Mouse (Mus musculus) CH12F3 (cell line): Measurements from ENCODE around the gene Cntnap2.

Source experiments
- in situ Hi-C: fragments of 300-500 bp; cut with MboI; formaldehyde crosslinking; loops from 2 replicates; pipeline ENCODE4 v1.14.3; 2020; ENCODE audit warnings: low sequenced_read_pairs

Gene Cntnap2

GRCm38 (mm10) chr6:46924709-46925108, 1865.6 kb downstream of the Cntnap2 start:
- in situ Hi-C loops: no loop called here

DNA sequence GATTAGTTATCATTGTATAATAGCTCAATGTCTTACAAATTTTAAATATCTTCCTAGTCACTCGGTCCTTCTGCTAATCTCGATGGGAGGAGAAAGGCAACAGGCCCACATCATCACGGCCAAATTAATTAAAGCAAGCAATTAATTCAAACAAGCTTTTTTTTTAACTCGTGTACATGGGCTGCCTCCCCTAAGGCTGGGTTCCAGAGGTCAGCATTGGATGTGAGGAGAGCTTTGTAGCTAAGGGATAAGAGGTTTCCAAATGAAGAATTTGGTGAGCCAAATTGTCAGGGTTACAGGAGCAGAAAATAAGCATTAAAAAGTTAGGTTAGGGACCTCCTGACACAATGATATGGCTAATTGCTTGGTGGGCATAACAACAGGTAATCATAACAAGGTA, 1886.5 kb downstream of the Cntnap2 start:
- in situ Hi-C loops: no loop called here

DNA sequence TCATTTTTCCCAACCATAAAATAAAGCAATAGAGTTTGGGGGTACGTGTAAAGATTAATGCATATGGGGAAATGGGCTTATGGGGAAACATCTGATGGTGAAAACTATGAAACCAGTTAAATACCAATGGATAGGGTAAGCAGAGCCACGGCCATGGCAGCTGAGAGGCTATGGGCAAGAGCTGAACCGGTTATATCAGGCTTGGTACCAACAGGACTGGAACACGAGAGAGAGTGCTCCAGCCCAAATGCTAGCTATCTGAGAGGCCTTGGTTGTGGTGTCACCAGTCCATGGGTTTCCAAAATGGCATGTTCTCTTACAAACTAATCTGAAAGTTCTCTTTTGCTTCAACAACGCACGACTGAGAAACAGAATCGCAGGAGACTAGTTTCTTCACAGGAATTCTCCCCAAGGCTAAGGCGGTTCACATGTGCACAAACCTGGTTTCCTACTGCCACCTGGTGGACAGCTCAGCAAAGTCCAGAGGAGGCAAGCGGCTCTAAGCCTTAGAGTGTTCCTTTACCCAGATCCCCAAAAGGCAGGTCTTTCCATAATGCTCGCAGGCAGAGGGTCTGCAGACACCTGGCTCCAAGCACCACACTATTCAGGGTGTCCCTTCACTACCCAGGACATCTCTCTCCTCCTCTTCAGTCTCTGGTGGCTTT, 1902.0 kb downstream of the Cntnap2 start:
- in situ Hi-C loops: no loop called here

DNA sequence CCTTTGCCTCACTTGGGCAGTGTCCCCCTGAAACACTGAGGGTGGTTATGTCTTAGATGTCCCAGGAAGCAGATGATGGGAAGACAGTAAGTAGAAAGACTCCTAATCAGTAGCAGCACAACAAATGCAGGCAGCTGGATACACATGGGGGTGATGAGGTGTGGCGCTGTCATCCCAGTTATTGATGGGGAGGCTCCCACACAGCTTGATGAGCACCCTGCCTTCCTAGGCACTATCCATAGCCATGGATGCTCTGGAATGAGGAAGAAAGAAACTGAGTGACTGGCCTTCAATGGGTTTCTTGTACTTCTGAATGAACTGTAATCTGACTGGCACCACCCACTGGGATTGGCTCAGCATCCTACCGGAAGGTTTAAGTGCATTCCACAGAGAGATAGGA, 1904.1 kb downstream of the Cntnap2 start:
- in situ Hi-C loops: no loop called here

DNA sequence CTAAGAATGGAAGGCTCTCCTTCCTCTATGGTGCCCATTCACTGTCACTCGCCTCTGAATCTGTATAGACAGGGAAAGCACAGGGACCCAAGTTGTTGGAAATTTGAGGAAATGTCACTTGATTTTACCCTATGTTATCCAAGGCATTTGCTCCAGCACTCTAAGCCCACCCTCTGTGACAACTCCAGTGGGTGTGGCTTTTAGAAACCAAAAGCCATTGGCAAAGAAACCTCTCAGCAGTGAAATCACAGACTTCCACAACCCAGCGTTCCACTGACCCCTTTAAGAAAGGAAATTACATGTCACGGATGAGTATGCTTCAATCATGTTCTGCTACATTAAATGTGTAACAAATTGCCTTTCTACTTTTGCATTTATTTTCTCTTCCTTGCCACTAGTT, 1904.5 kb downstream of the Cntnap2 start:
- in situ Hi-C loops: no loop called here

- in situ Hi-C loops: no loop called here
These were observed 1913.5 kb downstream of the Cntnap2 start for GRCm38 (mm10) chr6:46972640-46973039.

- in situ Hi-C loops: no loop called here
These were observed 1936.9 kb downstream of the Cntnap2 start for GRCm38 (mm10) chr6:46996010-46996602.

DNA sequence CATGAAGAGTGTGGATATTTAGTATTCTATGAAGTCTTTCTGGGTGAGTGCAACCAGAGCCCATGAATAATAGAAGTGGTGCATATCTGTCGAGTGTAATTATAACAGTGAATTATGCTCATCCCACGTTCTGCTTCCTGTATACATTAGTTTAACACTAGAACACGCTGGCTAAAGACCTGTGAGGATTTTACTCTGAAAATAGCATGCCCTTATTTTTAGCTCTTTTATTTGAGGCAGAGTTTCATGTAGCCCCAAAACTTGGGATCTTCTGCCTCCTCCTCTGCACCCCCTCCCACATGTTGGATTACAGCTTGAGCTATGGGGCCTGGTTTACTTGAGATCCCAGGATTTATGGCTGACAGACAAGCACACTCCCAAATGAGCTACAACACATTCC, 1945.3 kb downstream of the Cntnap2 start:
- in situ Hi-C loops: no loop called here

DNA sequence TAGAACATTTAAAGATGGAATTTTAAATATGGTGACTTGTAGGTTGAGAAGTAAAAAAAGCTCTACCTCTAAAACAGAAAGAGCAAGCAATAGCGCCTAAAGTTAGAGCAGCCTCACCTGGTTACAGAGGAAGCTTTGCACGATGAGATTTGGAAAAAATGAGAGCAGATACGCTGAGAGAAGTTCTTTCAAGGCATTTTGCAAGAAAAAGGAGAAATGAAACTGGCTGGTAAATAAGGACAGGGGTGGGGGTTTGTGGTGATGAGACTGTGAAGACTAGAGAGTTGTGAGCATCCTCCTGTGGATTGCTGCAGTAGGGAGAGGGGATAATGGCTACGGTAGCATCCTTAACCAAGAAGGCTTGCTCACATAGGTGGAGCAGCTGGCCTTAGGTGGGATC, 1953.8 kb downstream of the Cntnap2 start:
- in situ Hi-C loops: no loop called here

- in situ Hi-C loops: no loop called here
These were observed 1954.4 kb downstream of the Cntnap2 start for GRCm38 (mm10) chr6:47013535-47013934.

GRCm38 (mm10) chr6:47014886-47015586, 1955.9 kb downstream of the Cntnap2 start:
- in situ Hi-C loops: no loop called here

- in situ Hi-C loops: no loop called here
These were observed 1967.0 kb downstream of the Cntnap2 start for GRCm38 (mm10) chr6:47026064-47026686.

GRCm38 (mm10) chr6:47031362-47031761, 1972.2 kb downstream of the Cntnap2 start:
- in situ Hi-C loops: no loop called here

DNA sequence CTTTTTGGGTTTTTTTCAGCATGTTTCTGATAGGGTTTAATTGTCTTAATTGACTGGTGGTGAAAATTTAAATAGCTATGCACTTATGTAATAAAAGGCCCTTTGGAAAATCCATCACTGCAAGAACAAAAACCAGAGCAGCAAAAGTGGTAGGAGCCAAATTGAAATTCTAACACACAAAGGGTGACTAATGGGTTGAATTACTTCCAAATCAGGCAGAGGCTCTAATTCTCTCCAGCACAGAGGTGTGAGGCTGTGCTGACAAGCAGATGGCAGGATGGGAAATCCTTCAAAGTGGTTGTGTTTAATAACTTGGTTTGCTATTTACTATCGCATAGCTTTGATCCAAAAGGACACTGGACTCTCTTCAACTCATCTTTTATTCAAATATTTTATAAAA, 1983.4 kb downstream of the Cntnap2 start:
- in situ Hi-C loops: no loop called here

DNA sequence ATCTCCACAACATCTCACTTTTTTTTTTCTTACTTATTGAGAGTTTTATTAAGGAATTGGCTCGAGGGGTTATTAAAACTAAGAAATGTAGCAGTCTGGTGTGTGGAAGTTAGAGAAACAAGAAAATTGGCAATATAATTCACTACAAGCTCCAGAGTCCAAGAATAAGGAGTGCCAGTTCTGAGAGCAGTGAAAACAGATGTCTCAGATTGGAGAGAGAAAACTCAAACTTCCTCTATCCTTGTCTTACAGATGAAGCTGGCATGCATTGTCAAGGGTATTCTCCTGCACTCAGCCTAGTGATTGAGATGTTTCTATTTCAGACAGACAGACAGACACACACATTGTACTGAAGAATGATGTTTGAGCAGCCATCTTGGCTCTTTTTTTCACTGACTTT, 1984.4 kb downstream of the Cntnap2 start:
- in situ Hi-C loops: no loop called here

DNA sequence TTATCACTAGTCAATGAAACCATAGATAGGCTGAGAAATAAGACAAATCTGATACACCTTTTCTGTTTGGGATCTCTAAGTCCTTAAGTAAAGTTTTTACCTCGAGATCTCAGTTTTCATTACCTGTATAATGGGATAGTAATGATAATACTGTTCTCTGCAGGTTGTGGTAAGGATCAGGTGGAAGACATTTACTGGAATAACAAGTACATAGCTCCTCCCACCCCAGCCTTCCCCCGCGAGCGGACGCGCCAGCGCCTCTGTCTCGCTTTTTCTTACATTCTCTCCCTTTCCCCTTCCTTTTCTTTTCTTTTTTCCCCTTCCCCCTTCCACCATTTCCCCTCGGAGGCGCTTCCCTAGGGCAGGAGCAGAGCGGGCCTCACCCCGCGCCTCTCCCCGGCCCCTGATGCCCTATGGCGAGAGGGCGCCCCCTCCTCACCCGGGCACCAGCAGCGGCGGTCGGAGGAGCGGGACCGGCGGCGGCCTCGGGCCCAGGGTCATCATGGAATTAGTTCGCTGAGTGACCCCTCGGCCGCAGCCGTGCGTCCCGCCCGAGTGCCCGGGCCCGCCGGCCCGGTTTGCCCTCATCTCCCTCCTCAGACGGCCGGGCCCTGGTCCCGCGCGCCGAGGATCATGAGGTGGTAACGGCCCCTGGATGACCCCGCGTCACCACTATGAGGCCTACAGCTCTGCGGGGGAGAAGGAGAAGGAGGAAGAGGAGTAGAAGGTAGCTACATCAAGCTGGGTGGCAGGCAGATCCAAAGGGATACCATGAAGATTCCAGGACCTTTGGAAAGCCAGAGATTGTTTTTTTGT, 1985.4 kb downstream of the Cntnap2 start:
- in situ Hi-C loops: no loop called here

DNA sequence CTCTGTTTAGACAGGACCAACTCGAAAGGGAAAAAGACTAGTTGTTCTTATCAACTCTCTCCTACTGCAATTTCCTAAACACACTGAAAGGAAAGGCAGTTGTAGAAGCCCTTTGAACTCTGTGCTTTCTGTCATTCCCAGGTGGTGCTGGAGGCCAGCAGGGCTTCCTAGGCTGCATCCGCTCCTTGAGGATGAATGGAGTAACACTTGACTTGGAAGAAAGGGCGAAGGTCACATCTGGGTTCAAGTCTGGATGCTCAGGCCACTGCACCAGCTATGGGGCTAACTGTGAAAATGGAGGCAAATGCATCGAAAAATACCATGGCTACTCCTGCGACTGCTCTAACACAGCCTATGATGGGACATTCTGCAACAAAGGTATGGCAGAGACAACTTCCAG, 1989.9 kb downstream of the Cntnap2 start:
- in situ Hi-C loops: no loop called here

- in situ Hi-C loops: no loop called here
These were observed 1991.4 kb downstream of the Cntnap2 start for GRCm38 (mm10) chr6:47050319-47051222.

- in situ Hi-C loops: no loop called here
These were observed 2002.2 kb downstream of the Cntnap2 start for GRCm38 (mm10) chr6:47061341-47061740.

DNA sequence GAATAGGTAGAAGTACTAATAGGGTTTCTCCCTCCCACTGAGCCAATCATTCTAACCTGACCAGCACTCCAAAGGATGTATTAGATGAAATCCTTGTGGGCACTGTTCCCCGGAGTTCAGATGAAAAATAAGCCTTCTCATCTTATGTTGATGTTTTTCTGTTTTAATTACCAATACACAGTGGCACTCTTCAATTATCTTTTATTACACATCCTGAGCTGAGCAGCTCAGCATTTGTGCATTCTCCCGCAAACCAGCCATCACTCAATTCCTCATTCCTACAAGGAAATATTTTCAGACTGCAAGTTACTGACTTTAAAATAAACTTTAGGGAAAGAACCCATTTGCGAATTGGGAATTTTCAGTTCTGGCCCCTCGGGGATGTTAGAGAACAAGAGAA, 2030.8 kb downstream of the Cntnap2 start:
- in situ Hi-C loops: no loop called here
